Mouse (Mus musculus) liver, embryonic 11.5 days (tissue): ENCODE measurements around the gene Xpo1. TPM values are rescaled to one million over a fixed set of nuclear protein-coding genes. Genes with fewer than 3 reads are reported as not detected.

Source experiments
- ATAC-seq: fragments of 200-750 bp; cut with Nextera tagmentation; replicated peaks from 2 replicates; pipeline ENCODE4 v1.8.0; 2017; ENCODE audit warnings: moderate number of reproducible peaks, mild to moderate bottlenecking, moderate TSS enrichment, moderate library complexity; ENCODE audit not compliant: low FRiP score
- DNase-seq: peaks from one replicate; pipeline ENCODE4 v3.0.0-alpha.2; 2017; ENCODE audit warnings: low spot score
- H3K27ac ChIP-seq: fragments of 300-500 bp; sonication (generic); 2 replicates; pipeline ENCODE4 v1.5.1; 2014; ENCODE audit warnings: mild to moderate bottlenecking, low read depth, low read length, control low read depth
- H3K27me3 ChIP-seq: fragments of 300-500 bp; sonication (generic); replicated peaks from 2 replicates; pipeline ENCODE4 v1.6.1; 2014; ENCODE audit warnings: low read length, mixed read lengths; ENCODE audit not compliant: control insufficient read depth, insufficient read depth
- H3K36me3 ChIP-seq: fragments of 300-500 bp; sonication (generic); 2 replicates; pipeline ENCODE4 v1.6.1; 2014; ENCODE audit warnings: mild to moderate bottlenecking, low read length, moderate library complexity, mixed read lengths; ENCODE audit not compliant: control insufficient read depth, insufficient read depth
- H3K4me1 ChIP-seq: fragments of 300-500 bp; sonication (generic); replicated peaks from 2 replicates; pipeline ENCODE4 v1.6.1; 2014; ENCODE audit warnings: low read length, mixed read lengths; ENCODE audit not compliant: control insufficient read depth, insufficient read depth
- H3K4me2 ChIP-seq: fragments of 300-500 bp; sonication (generic); 2 replicates; pipeline ENCODE4 v1.6.1; 2014; ENCODE audit warnings: mild to moderate bottlenecking, control low read depth, moderate library complexity
- H3K4me3 ChIP-seq: fragments of 300-500 bp; sonication (generic); 2 replicates; pipeline ENCODE4 v1.5.1; 2014; ENCODE audit warnings: low read depth, low read length, control low read depth
- H3K9ac ChIP-seq: fragments of 300-500 bp; sonication (generic); 2 replicates; pipeline ENCODE4 v1.6.1; 2014; ENCODE audit warnings: low read depth, low read length, control low read depth
- H3K9me3 ChIP-seq: fragments of 300-500 bp; sonication (generic); 2 replicates; pipeline ENCODE4 v1.6.1; 2016; ENCODE audit warnings: low read length, inconsistent platforms, mixed read lengths; ENCODE audit not compliant: control insufficient read depth
- WGBS: fragments of 180-500 bp; shearing (Covaris S2); extraction: QIAGEN DNeasy Blood & Tissue Kit; methylation state at CpG from one replicate; pipeline ENCODE4 v1.1.7; 2014; 5-methylcytosine and 5-hydroxymethylcytosine counted together
- polyA plus RNA-seq: library from polyadenylated mRNA; unstranded; fragments of >200 nt; fragmentation: Nextera tagmentation; extraction: Ambion mirVana; gene quantifications from 2 replicates; pipeline ENCODE4 v1.2.1, GENCODE M21; 2014

The Xpo1 gene
- polyA plus RNA-seq, 1 experiment from 2014 or later = 118 TPM

DNA sequence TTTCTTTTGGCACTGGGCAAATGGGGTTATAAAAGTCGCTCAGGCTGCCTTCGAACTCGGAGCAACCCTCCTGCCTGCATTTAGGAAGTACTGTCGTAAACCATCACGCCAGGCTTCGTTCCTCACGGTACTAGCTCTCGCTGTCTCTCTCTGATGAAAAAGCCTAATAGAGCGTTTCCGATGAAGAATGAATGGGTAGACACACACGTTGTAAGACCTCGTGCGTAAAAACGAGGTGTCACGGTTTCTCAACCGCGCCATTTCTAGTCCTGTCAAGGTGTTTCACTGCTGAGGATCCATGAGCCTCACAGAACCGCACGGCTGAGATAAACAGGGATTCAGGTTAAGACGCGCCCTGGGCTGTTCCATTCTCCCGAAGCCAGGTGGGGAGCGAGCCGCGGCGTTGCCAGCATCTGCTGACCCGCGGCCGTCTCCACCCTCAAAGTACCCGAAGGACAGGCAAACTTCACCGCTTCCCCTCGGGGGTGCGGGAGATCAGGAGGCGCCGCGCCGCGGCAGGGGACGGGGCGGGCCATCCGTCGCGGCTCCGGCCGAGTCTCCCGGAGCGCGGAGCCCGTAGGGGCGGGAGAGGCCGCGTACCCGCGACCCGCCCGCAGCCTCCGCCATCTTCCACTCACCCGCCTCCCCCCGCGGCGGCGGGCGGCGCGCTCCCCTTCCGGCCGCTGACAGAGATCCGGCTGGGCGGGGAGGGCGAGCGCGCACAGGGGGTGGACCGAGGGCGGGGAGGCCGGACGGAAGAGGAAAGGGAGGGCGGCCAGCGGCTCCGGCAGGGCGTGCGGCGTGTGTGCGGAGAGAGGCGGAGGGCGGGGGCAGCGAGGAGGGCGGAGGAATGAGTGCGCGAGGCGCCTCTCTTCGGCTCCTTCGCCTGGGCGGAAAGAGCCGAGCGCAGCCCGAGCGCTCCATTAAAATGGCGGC, 50.1 kb downstream of the Xpo1 start:
- H3K27me3 ChIP-seq = no peaks in the 10 kb centered on the region
- peak overlapping the region; percentile 99 for H3K9ac ChIP-seq
- no peaks in the 10 kb centered on the region for H3K36me3 ChIP-seq
- peak; percentile 95 for DNase-seq
- 0% methylated on average over 79 of the region's 98 CpGs for WGBS
- peak; percentile 97 for ATAC-seq
- H3K4me2 ChIP-seq = peak overlapping the region; percentile 77
- H3K9me3 ChIP-seq = no peaks in the 10 kb centered on the region
- peak overlapping the region; percentile 98 for H3K27ac ChIP-seq
- peaks cover 12% of the 10 kb centered on the region for H3K4me1 ChIP-seq
- H3K4me3 ChIP-seq = peak overlapping the region; percentile 95

DNA sequence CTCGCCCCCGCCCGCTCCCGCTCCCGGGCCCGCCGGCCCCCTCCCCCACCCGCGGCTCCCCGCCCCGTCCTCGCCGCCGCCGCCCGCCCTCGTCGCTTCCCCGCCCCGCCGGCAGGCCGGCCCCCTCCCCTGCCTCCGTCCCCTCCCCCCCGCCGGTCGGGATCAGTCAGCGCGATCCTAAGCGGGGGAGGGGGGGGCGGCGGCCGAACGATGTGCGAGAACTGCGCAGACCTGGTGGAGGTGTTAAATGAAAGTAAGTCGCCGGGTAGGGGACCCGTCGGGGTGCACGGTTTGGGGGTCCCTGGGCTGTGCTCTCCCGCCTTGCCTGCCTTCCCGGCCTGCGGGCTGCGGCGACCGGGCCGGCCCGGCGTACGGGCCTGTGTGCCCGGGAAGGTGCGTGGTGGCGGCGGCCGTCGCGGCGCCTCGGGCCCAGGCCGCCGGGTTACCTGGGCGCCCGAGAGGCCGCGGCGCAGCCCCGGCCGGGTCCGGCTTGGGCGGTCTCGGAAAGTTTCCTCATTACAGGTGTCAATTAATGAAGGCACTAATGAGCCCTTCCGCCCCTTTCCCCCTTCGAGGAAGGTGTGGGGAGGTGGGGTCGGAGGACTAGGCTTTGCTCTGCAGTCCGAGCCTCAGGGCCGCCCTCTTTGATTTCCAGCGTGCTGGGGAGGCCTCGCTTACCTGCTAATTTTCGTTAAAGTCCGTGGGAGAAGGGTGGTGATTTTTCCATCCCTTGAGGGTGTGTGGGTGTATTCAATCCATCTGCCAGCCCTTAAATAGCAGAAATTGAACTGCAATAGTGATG, 51.1 kb downstream of the Xpo1 start, which contains the start of gene Usp34:
Usp34 (plus strand) TSS at position 132 of the 802 bp plus-strand sequence.
- WGBS = under 1% methylated on average over 60 of the region's 80 CpGs
- peak; percentile 63 for ATAC-seq

GRCm38 (mm10) chr11:23307566-23307920, 51.7 kb downstream of the Xpo1 start:
- no peaks in the 10 kb centered on the region for H3K27me3 ChIP-seq
- WGBS = 3% methylated on average over 6 of the region's 6 CpGs
- ATAC-seq = no peak
- peak overlapping the region; percentile 98 for H3K27ac ChIP-seq
- DNase-seq = no peak
- peak overlapping the region; percentile 95 for H3K4me3 ChIP-seq
- peak overlapping the region; percentile 99 for H3K9ac ChIP-seq
- H3K36me3 ChIP-seq = peaks cover 2% of the 10 kb centered on the region; the same call in 1 of the 2 replicates
- peak overlapping the region; percentile 75 for H3K4me2 ChIP-seq
- no peaks in the 10 kb centered on the region for H3K9me3 ChIP-seq
- peaks cover 14% of the 10 kb centered on the region for H3K4me1 ChIP-seq

More for the DNA sequence above, 51.1 kb downstream of the Xpo1 start, which contains the start of gene Usp34:
- peak within 1 kb of the TSS; percentile 77 for H3K4me2 ChIP-seq
- no peaks in the 10 kb centered on the region for H3K27me3 ChIP-seq
- H3K27ac ChIP-seq = peak within 1 kb of the TSS; percentile 98
- H3K4me1 ChIP-seq = peaks cover 12% of the 10 kb centered on the region
- H3K36me3 ChIP-seq = no peaks in the 10 kb centered on the region; the same call in 1 of the 2 replicates
- H3K9me3 ChIP-seq = no peaks in the 10 kb centered on the region
- DNase-seq = peak; percentile 80
- peak within 1 kb of the TSS; percentile 95 for H3K4me3 ChIP-seq
- H3K9ac ChIP-seq = peak within 1 kb of the TSS; percentile 99

GRCm38 (mm10) chr11:23313496-23313895, 57.7 kb downstream of the Xpo1 start:
- DNase-seq (no peak), ATAC-seq (peak; percentile 85)
- Histone ChIP-seq H3K4me3 (no peak overlapping the region), H3K4me2 (no peak overlapping the region), H3K27me3 (no peaks in the 10 kb centered on the region), H3K27ac (no peak overlapping the region), H3K9me3 (no peaks in the 10 kb centered on the region), H3K4me1 (peaks cover 17% of the 10 kb centered on the region), H3K9ac (no peak overlapping the region), H3K36me3 (peaks cover 10% of the 10 kb centered on the region)
- 32% methylated on average over 1 of the region's 1 CpGs for WGBS

GRCm38 (mm10) chr11:23329413-23329812, 73.6 kb downstream of the Xpo1 start:
- H3K27me3 ChIP-seq = no peaks in the 10 kb centered on the region
- H3K4me3 ChIP-seq = no peak overlapping the region
- no peak for DNase-seq
- no peak overlapping the region for H3K4me2 ChIP-seq
- H3K4me1 ChIP-seq = no peaks in the 10 kb centered on the region
- no peak overlapping the region for H3K27ac ChIP-seq
- no peak for ATAC-seq
- no peaks in the 10 kb centered on the region; the same call in 1 of the 2 replicates for H3K36me3 ChIP-seq
- WGBS = 79% methylated on average over 2 of the region's 2 CpGs
- H3K9ac ChIP-seq = no peak overlapping the region
- H3K9me3 ChIP-seq = no peaks in the 10 kb centered on the region

DNA sequence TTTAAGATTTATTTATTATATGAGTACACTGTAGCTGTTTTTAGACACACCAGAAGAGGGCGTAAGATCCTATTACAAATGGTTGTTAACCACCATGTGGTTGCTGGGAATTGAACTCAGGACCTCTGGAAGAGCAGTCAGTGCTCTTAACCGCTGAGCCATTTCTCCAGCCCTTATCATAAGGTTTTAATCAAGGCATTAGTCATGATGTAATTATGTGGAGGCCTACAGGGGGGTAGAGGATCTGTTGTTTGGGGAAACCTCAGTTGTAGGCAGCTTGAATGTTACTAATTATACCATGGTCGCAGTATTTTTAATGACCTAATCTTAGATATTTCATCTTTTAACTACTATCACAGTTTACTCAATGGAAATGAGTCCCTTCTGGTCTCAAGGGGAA, 76.3 kb downstream of the Xpo1 start:
- Histone ChIP-seq H3K27me3 (no peaks in the 10 kb centered on the region), H3K27ac (no peak overlapping the region), H3K36me3 (no peaks in the 10 kb centered on the region; the same call in 1 of the 2 replicates), H3K9ac (no peak overlapping the region), H3K4me1 (no peaks in the 10 kb centered on the region), H3K4me3 (no peak overlapping the region), H3K9me3 (no peaks in the 10 kb centered on the region), H3K4me2 (no peak overlapping the region)
- ATAC-seq (no peak), DNase-seq (no peak)
- WGBS = 85% methylated on average over 3 of the region's 3 CpGs

GRCm38 (mm10) chr11:23335160-23335559, 79.3 kb downstream of the Xpo1 start:
- no peaks in the 10 kb centered on the region for H3K4me1 ChIP-seq
- H3K27me3 ChIP-seq = no peaks in the 10 kb centered on the region
- H3K27ac ChIP-seq = no peak overlapping the region
- H3K9me3 ChIP-seq = no peaks in the 10 kb centered on the region
- ATAC-seq (no peak), DNase-seq (no peak)
- H3K36me3 ChIP-seq = peaks cover 2% of the 10 kb centered on the region; the same call in 1 of the 2 replicates
- no peak overlapping the region for H3K4me3 ChIP-seq
- H3K4me2 ChIP-seq = no peak overlapping the region
- 69% methylated on average over 1 of the region's 1 CpGs for WGBS
- H3K9ac ChIP-seq = no peak overlapping the region
